Mouse (Mus musculus): ENCODE measurements at regions not wholly inside any gene's neighbourhood (a gene's known extent, or its start where the extent isn't known, plus 50 kb on each side); places are given as distances from the start of the nearest gene placed in this dataset.

DNA sequence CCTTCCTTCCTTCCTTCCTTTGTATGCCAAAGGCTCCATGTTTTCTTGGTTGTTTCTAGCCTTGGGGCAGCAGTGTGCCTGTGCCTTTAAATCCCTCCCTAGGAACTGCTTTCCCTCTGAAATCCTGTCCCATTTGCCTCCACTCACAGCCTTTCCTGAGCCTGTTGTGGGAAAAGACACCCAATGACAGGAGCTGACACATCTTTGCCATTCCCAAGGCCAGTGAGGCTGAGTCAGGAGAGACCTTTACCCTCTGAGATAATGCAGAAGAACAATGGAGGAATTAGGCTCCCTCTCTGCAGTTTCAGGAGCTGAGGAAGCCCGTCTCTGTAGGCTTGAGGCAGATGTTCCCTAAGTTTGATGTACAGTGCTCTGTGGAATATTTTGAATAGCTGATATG is 480.2 kb downstream of the Rnf144b start:
- WGBS (ENCODE audit: insufficient replicate concordance): 26% methylated on average over 1 of the region's 1 CpGs

GRCm38 (mm10) chr13:47611439-47611838 is 489.0 kb downstream of the Rnf144b start:
- Histone ChIP-seq H3K9me3 (replicated peaks) (no peaks in the 10 kb centered on the region), H3K36me3 (replicated peaks) (no peaks in the 10 kb centered on the region), H3K9ac (no peak overlapping the region), H3K4me1 (replicated peaks) (no peaks in the 10 kb centered on the region), H3K4me3 (replicated peaks) (no peak overlapping the region), H3K27me3 (no peaks in the 10 kb centered on the region), H3K4me2 (no peak overlapping the region), H3K27ac (replicated peaks) (no peak overlapping the region)
- WGBS (ENCODE audit: insufficient replicate concordance): 64% methylated on average over 4 of the region's 4 CpGs
- ATAC-seq (ENCODE audit: insufficient read depth): no peak

More for the DNA sequence above, 480.2 kb downstream of the Rnf144b start:
- Histone ChIP-seq H3K4me2 (no peak overlapping the region), H3K36me3 (replicated peaks) (no peaks in the 10 kb centered on the region), H3K4me3 (replicated peaks) (no peak overlapping the region), H3K4me1 (replicated peaks) (no peaks in the 10 kb centered on the region), H3K9me3 (replicated peaks) (no peaks in the 10 kb centered on the region), H3K27ac (replicated peaks) (no peak overlapping the region), H3K27me3 (no peaks in the 10 kb centered on the region), H3K9ac (no peak overlapping the region)
- ATAC-seq (ENCODE audit: insufficient read depth): no peak

DNA sequence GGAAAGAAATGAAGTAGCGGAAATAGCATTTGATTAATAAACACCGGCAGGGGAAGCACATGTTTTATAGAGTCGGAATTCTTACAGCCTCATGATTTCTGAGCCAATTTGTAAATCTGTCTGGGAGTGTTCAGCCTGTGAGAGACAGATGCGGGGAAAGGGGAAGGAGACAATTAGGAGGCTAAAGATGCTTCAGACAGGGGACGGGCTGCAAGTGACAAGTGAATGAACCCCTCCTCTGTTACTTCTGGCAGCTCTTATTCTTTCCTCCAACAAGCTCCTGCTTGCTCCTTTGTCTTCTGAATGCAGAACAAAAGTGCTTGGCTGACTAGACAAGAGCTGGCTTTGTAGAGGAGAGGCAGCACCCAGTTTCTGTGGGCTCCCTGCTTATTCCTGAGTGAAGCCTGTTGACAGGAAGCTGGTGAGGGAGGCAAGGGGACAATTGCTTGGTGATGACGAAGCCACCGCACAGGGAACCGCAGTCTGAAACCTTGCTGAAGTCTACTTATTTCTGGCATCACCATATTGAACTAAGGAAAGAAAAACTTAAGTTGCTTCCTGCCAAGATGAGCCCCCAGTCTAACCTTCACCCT is 514.2 kb downstream of the Rnf144b start:
- H3K27me3 ChIP-seq: no peaks in the 10 kb centered on the region
- H3K36me3 ChIP-seq (replicated peaks): no peaks in the 10 kb centered on the region
- H3K4me1 ChIP-seq (replicated peaks): no peaks in the 10 kb centered on the region
- H3K27ac ChIP-seq (replicated peaks): no peak overlapping the region
- WGBS (ENCODE audit: insufficient replicate concordance): 60% methylated on average over 8 of the region's 8 CpGs
- H3K4me2 ChIP-seq: no peak overlapping the region
- no peak for ATAC-seq (ENCODE audit: insufficient read depth)
- no peak overlapping the region for H3K9ac ChIP-seq
- H3K9me3 ChIP-seq (replicated peaks): no peaks in the 10 kb centered on the region
- H3K4me3 ChIP-seq (replicated peaks): no peak overlapping the region

DNA sequence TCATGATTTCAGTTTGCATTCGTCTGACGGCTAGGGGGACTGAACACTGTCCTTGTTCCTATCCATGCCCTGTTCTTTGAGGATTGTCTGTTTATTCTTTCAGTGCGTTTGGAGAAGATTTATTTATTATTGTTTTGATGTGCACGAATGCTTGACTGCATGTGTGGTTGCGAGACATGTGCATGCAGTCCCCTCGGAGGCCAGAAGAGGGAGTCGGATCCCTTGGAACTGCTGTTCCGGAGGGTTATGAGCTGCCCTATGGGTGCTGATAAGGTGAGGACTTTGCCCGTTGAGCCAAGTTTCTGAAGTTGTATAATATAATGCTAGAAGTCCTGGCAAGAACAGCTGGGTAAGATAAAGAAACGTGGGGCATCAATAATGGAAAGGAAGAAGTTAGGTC is 519.9 kb downstream of the Rnf144b start:
- Histone ChIP-seq H3K4me2 (no peak overlapping the region), H3K9me3 (replicated peaks) (no peaks in the 10 kb centered on the region), H3K9ac (no peak overlapping the region), H3K4me1 (replicated peaks) (no peaks in the 10 kb centered on the region), H3K4me3 (replicated peaks) (no peak overlapping the region), H3K36me3 (replicated peaks) (no peaks in the 10 kb centered on the region), H3K27ac (replicated peaks) (no peak overlapping the region), H3K27me3 (no peaks in the 10 kb centered on the region)
- ATAC-seq (ENCODE audit: insufficient read depth): no peak
- WGBS (ENCODE audit: insufficient replicate concordance): 71% methylated on average over 10 of the region's 10 CpGs

- H3K9ac ChIP-seq: no peak overlapping the region
- H3K27me3 ChIP-seq: no peaks in the 10 kb centered on the region
- H3K4me1 ChIP-seq (replicated peaks): no peaks in the 10 kb centered on the region
- ATAC-seq (ENCODE audit: insufficient read depth): no peak
- WGBS (ENCODE audit: insufficient replicate concordance): 67% methylated on average over 10 of the region's 10 CpGs
- no peaks in the 10 kb centered on the region for H3K9me3 ChIP-seq (replicated peaks)
- no peak overlapping the region for H3K4me3 ChIP-seq (replicated peaks)
- H3K27ac ChIP-seq (replicated peaks): no peak overlapping the region
- no peaks in the 10 kb centered on the region for H3K36me3 ChIP-seq (replicated peaks)
- H3K4me2 ChIP-seq: no peak overlapping the region
Observed at GRCm38 (mm10) chr13:47645081-47645480, 522.6 kb downstream of the Rnf144b start.

GRCm38 (mm10) chr13:47647693-47648092 is 525.2 kb downstream of the Rnf144b start:
- ATAC-seq (ENCODE audit: insufficient read depth): no peak
- 47% methylated on average over 5 of the region's 5 CpGs for WGBS (ENCODE audit: insufficient replicate concordance)
- Histone ChIP-seq H3K27ac (replicated peaks) (no peak overlapping the region), H3K4me2 (no peak overlapping the region), H3K27me3 (no peaks in the 10 kb centered on the region), H3K9ac (no peak overlapping the region), H3K9me3 (replicated peaks) (no peaks in the 10 kb centered on the region), H3K36me3 (replicated peaks) (no peaks in the 10 kb centered on the region), H3K4me3 (replicated peaks) (no peak overlapping the region), H3K4me1 (replicated peaks) (no peaks in the 10 kb centered on the region)

- Histone ChIP-seq H3K27ac (replicated peaks) (no peak overlapping the region), H3K4me2 (no peak overlapping the region), H3K4me1 (replicated peaks) (no peaks in the 10 kb centered on the region), H3K9ac (no peak overlapping the region), H3K36me3 (replicated peaks) (no peaks in the 10 kb centered on the region), H3K9me3 (replicated peaks) (no peaks in the 10 kb centered on the region), H3K4me3 (replicated peaks) (no peak overlapping the region), H3K27me3 (no peaks in the 10 kb centered on the region)
- no peak for ATAC-seq (ENCODE audit: insufficient read depth)
- 73% methylated on average over 13 of the region's 13 CpGs for WGBS (ENCODE audit: insufficient replicate concordance)
Observed at GRCm38 (mm10) chr13:47650093-47650492, 527.6 kb downstream of the Rnf144b start.

GRCm38 (mm10) chr13:47666470-47666869 is 544.0 kb downstream of the Rnf144b start:
- WGBS (ENCODE audit: insufficient replicate concordance): 56% methylated on average over 3 of the region's 3 CpGs
- Histone ChIP-seq H3K4me1 (replicated peaks) (no peaks in the 10 kb centered on the region), H3K9me3 (replicated peaks) (no peaks in the 10 kb centered on the region), H3K9ac (no peak overlapping the region), H3K4me3 (replicated peaks) (no peak overlapping the region), H3K27ac (replicated peaks) (no peak overlapping the region), H3K4me2 (no peak overlapping the region), H3K27me3 (no peaks in the 10 kb centered on the region), H3K36me3 (replicated peaks) (no peaks in the 10 kb centered on the region)
- ATAC-seq (ENCODE audit: insufficient read depth): no peak

DNA sequence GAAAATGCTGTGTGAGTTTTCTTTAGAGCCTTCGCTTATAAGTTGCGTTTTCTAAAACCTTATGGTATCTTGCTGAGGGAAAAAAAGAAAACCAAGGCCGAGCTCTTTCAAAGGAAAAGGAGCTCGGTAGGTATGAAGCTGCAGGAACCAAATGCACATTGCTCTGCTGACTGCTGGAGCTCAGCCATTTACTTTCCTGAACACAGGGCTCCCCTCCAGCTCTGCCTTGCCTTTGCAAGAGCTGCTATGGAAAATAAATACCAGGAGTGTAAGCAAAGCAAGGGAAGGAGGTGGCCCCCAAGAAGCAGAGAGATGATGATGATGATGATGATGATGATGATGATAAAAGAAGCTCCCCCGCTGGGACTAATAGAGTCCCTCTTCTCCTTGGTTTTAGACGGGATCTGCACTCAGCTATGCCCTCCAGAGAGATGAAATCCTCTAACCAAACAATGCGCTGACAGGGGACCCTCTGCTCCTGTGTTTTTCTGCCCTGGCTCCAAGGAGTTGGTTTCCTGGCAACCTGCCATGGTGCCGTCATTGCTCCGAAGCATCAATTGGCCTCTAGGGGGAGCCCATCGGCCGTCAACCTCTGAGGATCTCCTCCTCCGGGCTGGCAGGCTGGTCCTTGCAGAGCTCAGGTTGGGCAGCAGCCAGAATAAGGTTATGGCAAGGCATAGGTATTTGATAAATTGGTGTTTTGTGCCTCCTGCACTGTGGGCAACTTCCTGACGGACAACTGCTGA is 544.7 kb downstream of the Rnf144b start:
- Histone ChIP-seq H3K9ac (no peak overlapping the region), H3K27me3 (no peaks in the 10 kb centered on the region), H3K4me3 (replicated peaks) (no peak overlapping the region), H3K36me3 (replicated peaks) (no peaks in the 10 kb centered on the region), H3K4me2 (no peak overlapping the region), H3K27ac (replicated peaks) (no peak overlapping the region), H3K9me3 (replicated peaks) (no peaks in the 10 kb centered on the region), H3K4me1 (replicated peaks) (no peaks in the 10 kb centered on the region)
- WGBS (ENCODE audit: insufficient replicate concordance): 26% methylated on average over 13 of the region's 13 CpGs
- no peak for ATAC-seq (ENCODE audit: insufficient read depth)

DNA sequence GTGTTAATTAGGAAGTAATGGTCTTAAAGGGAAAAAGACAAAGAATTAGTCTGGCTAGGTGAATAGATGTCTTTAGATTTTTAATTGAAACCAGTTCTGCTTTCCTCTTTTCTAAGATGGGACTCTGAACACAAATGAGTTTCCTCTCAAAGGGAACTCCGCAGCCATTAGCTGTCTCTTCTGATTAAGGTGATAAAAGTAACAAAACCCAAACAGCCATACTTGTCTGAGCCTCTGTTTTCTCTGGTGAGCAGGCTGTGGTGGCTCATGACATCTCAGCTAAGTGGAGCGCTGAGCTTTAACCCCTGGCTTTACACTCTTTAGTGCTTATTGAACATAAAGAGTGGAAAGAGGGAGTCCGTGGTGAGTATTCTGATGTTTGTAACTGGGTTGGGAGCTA is 565.7 kb downstream of the Rnf144b start:
- H3K27me3 ChIP-seq: no peaks in the 10 kb centered on the region
- no peak for ATAC-seq (ENCODE audit: insufficient read depth)
- H3K4me2 ChIP-seq: no peak overlapping the region
- no peaks in the 10 kb centered on the region for H3K9me3 ChIP-seq (replicated peaks)
- H3K9ac ChIP-seq: no peak overlapping the region
- H3K4me3 ChIP-seq (replicated peaks): no peak overlapping the region
- no peak overlapping the region for H3K27ac ChIP-seq (replicated peaks)
- H3K36me3 ChIP-seq (replicated peaks): no peaks in the 10 kb centered on the region
- no peaks in the 10 kb centered on the region for H3K4me1 ChIP-seq (replicated peaks)
- WGBS (ENCODE audit: insufficient replicate concordance): 57% methylated on average over 3 of the region's 3 CpGs

GRCm38 (mm10) chr13:47693815-47694214 is 567.2 kb upstream of the Id4 start:
- H3K4me3 ChIP-seq (replicated peaks): no peak overlapping the region; the same call in 1 of the 2 replicates
- H3K9me3 ChIP-seq (replicated peaks): no peaks in the 10 kb centered on the region
- H3K4me2 ChIP-seq: peak overlapping the region; percentile 27
- ATAC-seq (ENCODE audit: insufficient read depth): peak; percentile 56; the same call in 1 of the 2 replicates
- H3K27ac ChIP-seq (replicated peaks): 0 out of 2 replicates have a peak overlapping the region, but pooled peaks have one; percentile 29
- H3K4me1 ChIP-seq (replicated peaks): no peaks in the 10 kb centered on the region
- H3K9ac ChIP-seq: no peak overlapping the region
- WGBS (ENCODE audit: insufficient replicate concordance): 72% methylated on average over 14 of the region's 14 CpGs
- H3K27me3 ChIP-seq: no peaks in the 10 kb centered on the region
- H3K36me3 ChIP-seq (replicated peaks): no peaks in the 10 kb centered on the region

All from liver, embryonic 15.5 days (tissue).